Mouse (Mus musculus): ENCODE measurements around the gene Notch2. TPM values are rescaled to one million over a fixed set of nuclear protein-coding genes. Genes with fewer than 3 reads are reported as not detected.

Notch2 gene
- polyA plus RNA-seq, 1 experiment from 2014 or later: 35.7 TPM

- H3K36me3 ChIP-seq (ENCODE audit: control insufficient read depth, insufficient read depth, low read length): peaks cover 55% of the 10 kb centered on the region
- WGBS: 60% methylated on average over 9 of the region's 9 CpGs
- ATAC-seq (ENCODE audit: low read depth): no peak
Measured at GRCm38 (mm10) chr3:98104851-98105471, 91.6 kb downstream of the Notch2 start.

GRCm38 (mm10) chr3:98105496-98105895 lies 92.2 kb downstream of the Notch2 start:
- Histone ChIP-seq H3K4me3 (ENCODE audit: low read length) (no peak overlapping the region), H3K36me3 (ENCODE audit: control insufficient read depth, insufficient read depth, low read length) (peaks cover 52% of the 10 kb centered on the region), H3K9me3 (ENCODE audit: control insufficient read depth, low read length) (no peaks in the 10 kb centered on the region), H3K27ac (ENCODE audit: low read length) (no peak overlapping the region), H3K27me3 (ENCODE audit: control insufficient read depth, insufficient read depth, low read depth, low read length) (no peaks in the 10 kb centered on the region), H3K4me1 (replicated peaks; ENCODE audit: control insufficient read depth, insufficient read depth, low read length) (peaks cover 8% of the 10 kb centered on the region; the same call in 1 of the 2 replicates), H3K4me2 (ENCODE audit: low read depth, low read length) (no peak overlapping the region), H3K9ac (ENCODE audit: low read length) (no peak overlapping the region)
- no peak for ATAC-seq (ENCODE audit: low read depth)
- WGBS: 90% methylated on average over 6 of the region's 6 CpGs

More at GRCm38 (mm10) chr3:98104851-98105471, 91.6 kb downstream of the Notch2 start:
- Histone ChIP-seq H3K27me3 (ENCODE audit: control insufficient read depth, insufficient read depth, low read depth, low read length) (no peaks in the 10 kb centered on the region), H3K4me2 (ENCODE audit: low read depth, low read length) (no peak overlapping the region), H3K9me3 (ENCODE audit: control insufficient read depth, low read length) (no peaks in the 10 kb centered on the region), H3K27ac (ENCODE audit: low read length) (no peak overlapping the region), H3K9ac (ENCODE audit: low read length) (no peak overlapping the region), H3K4me3 (ENCODE audit: low read length) (no peak overlapping the region), H3K4me1 (replicated peaks; ENCODE audit: control insufficient read depth, insufficient read depth, low read length) (peaks cover 8% of the 10 kb centered on the region; the same call in 1 of the 2 replicates)

- H3K4me1 ChIP-seq (replicated peaks; ENCODE audit: control insufficient read depth, insufficient read depth, low read length): peaks cover 7% of the 10 kb centered on the region; the same call in 1 of the 2 replicates
- peaks cover 48% of the 10 kb centered on the region for H3K36me3 ChIP-seq (ENCODE audit: control insufficient read depth, insufficient read depth, low read length)
- no peaks in the 10 kb centered on the region for H3K9me3 ChIP-seq (ENCODE audit: control insufficient read depth, low read length)
- no peak for ATAC-seq (ENCODE audit: low read depth)
- no peaks in the 10 kb centered on the region for H3K27me3 ChIP-seq (ENCODE audit: control insufficient read depth, insufficient read depth, low read depth, low read length)
- H3K9ac ChIP-seq (ENCODE audit: low read length): no peak overlapping the region
- H3K4me2 ChIP-seq (ENCODE audit: low read depth, low read length): no peak overlapping the region
- H3K4me3 ChIP-seq (ENCODE audit: low read length): no peak overlapping the region
- H3K27ac ChIP-seq (ENCODE audit: low read length): no peak overlapping the region
- WGBS: 67% methylated on average over 4 of the region's 4 CpGs
Measured at GRCm38 (mm10) chr3:98106115-98106514, 92.8 kb downstream of the Notch2 start.

GRCm38 (mm10) chr3:98106590-98107313 lies 93.4 kb downstream of the Notch2 start:
- Histone ChIP-seq H3K9me3 (ENCODE audit: control insufficient read depth, low read length) (no peaks in the 10 kb centered on the region), H3K4me1 (replicated peaks; ENCODE audit: control insufficient read depth, insufficient read depth, low read length) (0 out of 2 replicates have a peak, but pooled peaks cover under 1% of the 10 kb centered on the region), H3K4me2 (ENCODE audit: low read depth, low read length) (no peak overlapping the region), H3K27me3 (ENCODE audit: control insufficient read depth, insufficient read depth, low read depth, low read length) (no peaks in the 10 kb centered on the region), H3K9ac (ENCODE audit: low read length) (no peak overlapping the region), H3K4me3 (ENCODE audit: low read length) (no peak overlapping the region), H3K27ac (ENCODE audit: low read length) (no peak overlapping the region), H3K36me3 (ENCODE audit: control insufficient read depth, insufficient read depth, low read length) (peaks cover 48% of the 10 kb centered on the region)
- WGBS: 88% methylated on average over 12 of the region's 12 CpGs
- ATAC-seq (ENCODE audit: low read depth): no peak

- no peaks in the 10 kb centered on the region for H3K27me3 ChIP-seq (ENCODE audit: control insufficient read depth, insufficient read depth, low read depth, low read length)
- H3K36me3 ChIP-seq (ENCODE audit: control insufficient read depth, insufficient read depth, low read length): peaks cover 36% of the 10 kb centered on the region
- ATAC-seq (ENCODE audit: low read depth): no peak
- H3K4me2 ChIP-seq (ENCODE audit: low read depth, low read length): no peak overlapping the region
- H3K4me3 ChIP-seq (ENCODE audit: low read length): no peak overlapping the region
- no peaks in the 10 kb centered on the region for H3K9me3 ChIP-seq (ENCODE audit: control insufficient read depth, low read length)
- peak overlapping the region; percentile 44; the same call in 1 of the 2 replicates for H3K27ac ChIP-seq (ENCODE audit: low read length)
- H3K9ac ChIP-seq (ENCODE audit: low read length): no peak overlapping the region
- no peaks in the 10 kb centered on the region for H3K4me1 ChIP-seq (replicated peaks; ENCODE audit: control insufficient read depth, insufficient read depth, low read length)
- WGBS: 43% methylated on average over 4 of the region's 4 CpGs
Measured at GRCm38 (mm10) chr3:98108416-98108815, 95.1 kb downstream of the Notch2 start.

GRCm38 (mm10) chr3:98108866-98109265 lies 95.5 kb downstream of the Notch2 start:
- peaks cover 33% of the 10 kb centered on the region for H3K36me3 ChIP-seq (ENCODE audit: control insufficient read depth, insufficient read depth, low read length)
- peak overlapping the region; percentile 44 for H3K27ac ChIP-seq (ENCODE audit: low read length)
- H3K4me1 ChIP-seq (replicated peaks; ENCODE audit: control insufficient read depth, insufficient read depth, low read length): no peaks in the 10 kb centered on the region
- H3K9me3 ChIP-seq (ENCODE audit: control insufficient read depth, low read length): no peaks in the 10 kb centered on the region
- no peak overlapping the region for H3K9ac ChIP-seq (ENCODE audit: low read length)
- ATAC-seq (ENCODE audit: low read depth): no peak
- WGBS: 51% methylated on average over 3 of the region's 3 CpGs
- H3K27me3 ChIP-seq (ENCODE audit: control insufficient read depth, insufficient read depth, low read depth, low read length): no peaks in the 10 kb centered on the region
- no peak overlapping the region for H3K4me2 ChIP-seq (ENCODE audit: low read depth, low read length)
- H3K4me3 ChIP-seq (ENCODE audit: low read length): no peak overlapping the region

- ATAC-seq (ENCODE audit: low read depth): no peak
Measured at GRCm38 (mm10) chr3:98110610-98111009, 97.3 kb downstream of the Notch2 start.

GRCm38 (mm10) chr3:98118252-98118651 lies 104.9 kb downstream of the Notch2 start:
- no peak overlapping the region for H3K4me3 ChIP-seq (ENCODE audit: low read length)
- no peak overlapping the region for H3K27ac ChIP-seq (ENCODE audit: low read length)
- H3K4me1 ChIP-seq (replicated peaks; ENCODE audit: control insufficient read depth, insufficient read depth, low read length): no peaks in the 10 kb centered on the region
- no peak for ATAC-seq (ENCODE audit: low read depth)
- H3K9ac ChIP-seq (ENCODE audit: low read length): no peak overlapping the region
- no peaks in the 10 kb centered on the region for H3K9me3 ChIP-seq (ENCODE audit: control insufficient read depth, low read length)
- H3K27me3 ChIP-seq (ENCODE audit: control insufficient read depth, insufficient read depth, low read depth, low read length): no peaks in the 10 kb centered on the region
- no peak overlapping the region for H3K4me2 ChIP-seq (ENCODE audit: low read depth, low read length)
- 87% methylated on average over 3 of the region's 3 CpGs for WGBS
- peaks cover 42% of the 10 kb centered on the region for H3K36me3 ChIP-seq (ENCODE audit: control insufficient read depth, insufficient read depth, low read length)

More at GRCm38 (mm10) chr3:98110610-98111009, 97.3 kb downstream of the Notch2 start:
- peaks cover 31% of the 10 kb centered on the region for H3K36me3 ChIP-seq (ENCODE audit: control insufficient read depth, insufficient read depth, low read length)
- H3K4me1 ChIP-seq (replicated peaks; ENCODE audit: control insufficient read depth, insufficient read depth, low read length): no peaks in the 10 kb centered on the region
- no peaks in the 10 kb centered on the region for H3K9me3 ChIP-seq (ENCODE audit: control insufficient read depth, low read length)
- no peak overlapping the region for H3K27ac ChIP-seq (ENCODE audit: low read length)
- H3K4me3 ChIP-seq (ENCODE audit: low read length): no peak overlapping the region
- no peak overlapping the region for H3K4me2 ChIP-seq (ENCODE audit: low read depth, low read length)
- 93% methylated on average over 4 of the region's 4 CpGs for WGBS
- H3K27me3 ChIP-seq (ENCODE audit: control insufficient read depth, insufficient read depth, low read depth, low read length): no peaks in the 10 kb centered on the region
- H3K9ac ChIP-seq (ENCODE audit: low read length): no peak overlapping the region

GRCm38 (mm10) chr3:98119338-98119737 lies 106.0 kb downstream of the Notch2 start:
- no peak overlapping the region for H3K9ac ChIP-seq (ENCODE audit: low read length)
- no peaks in the 10 kb centered on the region for H3K27me3 ChIP-seq (ENCODE audit: control insufficient read depth, insufficient read depth, low read depth, low read length)
- no peak overlapping the region for H3K4me3 ChIP-seq (ENCODE audit: low read length)
- H3K36me3 ChIP-seq (ENCODE audit: control insufficient read depth, insufficient read depth, low read length): peaks cover 45% of the 10 kb centered on the region
- H3K4me1 ChIP-seq (replicated peaks; ENCODE audit: control insufficient read depth, insufficient read depth, low read length): no peaks in the 10 kb centered on the region
- no peak overlapping the region for H3K4me2 ChIP-seq (ENCODE audit: low read depth, low read length)
- H3K27ac ChIP-seq (ENCODE audit: low read length): no peak overlapping the region
- ATAC-seq (ENCODE audit: low read depth): peak; percentile 7; the same call in 1 of the 2 replicates
- 69% methylated on average over 6 of the region's 6 CpGs for WGBS
- no peaks in the 10 kb centered on the region for H3K9me3 ChIP-seq (ENCODE audit: control insufficient read depth, low read length)

Measured in lung, embryonic 16.5 days (tissue).